Mouse (Mus musculus) B cell, adult 2 months (primary cell): ENCODE data around the gene Slc2a10.
A peak's percentile ranks its signal among the peaks of the same experiment; 100 is the strongest.

Experiments used
- DNase-seq, 2 experiments: peaks; one replicate each; pipeline ENCODE4 v3.0.0; 2022

Gene Slc2a10

DNA sequence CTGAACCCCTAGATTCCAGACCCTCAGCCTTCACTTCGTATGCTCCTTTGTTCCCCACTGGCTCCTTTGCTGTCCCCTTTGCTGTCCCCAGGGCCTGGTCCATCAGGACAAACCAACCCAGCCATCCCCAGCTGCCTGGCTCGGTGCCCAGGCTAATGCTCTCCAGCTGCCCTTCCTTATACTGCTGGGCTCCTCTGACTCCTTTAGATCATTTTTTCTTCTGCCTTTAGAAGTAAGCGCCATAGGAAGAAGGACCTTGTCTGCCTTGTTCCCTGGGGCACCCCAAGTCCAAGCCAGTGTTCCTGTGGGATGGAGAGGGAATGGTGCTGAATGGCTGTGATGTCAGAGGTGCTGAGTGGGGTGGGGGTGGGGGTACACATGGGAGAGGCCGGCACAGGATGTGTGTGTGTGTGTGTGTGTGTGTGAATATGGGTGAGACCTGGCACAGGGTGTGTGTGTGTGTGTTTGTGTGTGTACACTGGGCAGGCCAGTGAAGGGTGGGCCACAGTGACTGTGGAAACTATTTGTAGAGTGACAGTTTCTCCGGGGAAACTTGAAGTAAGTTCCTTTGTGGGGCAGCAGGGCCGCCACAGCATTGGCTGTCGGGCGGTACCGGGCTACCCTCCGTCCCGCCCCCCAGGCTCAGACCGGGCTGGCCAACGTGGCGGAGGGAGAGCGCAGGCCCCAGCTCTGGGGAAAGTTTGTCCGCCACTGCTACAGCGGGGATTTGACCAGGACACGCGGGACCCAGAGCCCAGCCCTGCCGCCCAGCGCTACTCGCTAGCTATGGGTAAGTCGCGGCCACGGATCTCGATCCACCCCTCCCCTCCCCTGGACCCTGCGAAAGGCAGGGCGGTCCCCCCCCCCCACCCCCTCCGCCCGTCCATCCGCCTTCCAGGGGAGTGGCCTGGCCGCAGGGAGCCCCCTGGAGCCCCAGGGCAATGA lies at the start of gene Slc2a10:
TSS of gene Slc2a10 (plus strand) at position 529 of the 945 bp plus-strand sequence.
- no peak for DNase-seq

- DNase-seq, result no peak
Observed at GRCm38 (mm10) chr2:165456710-165457109, 46.9 kb upstream of the Slc2a10 start.

DNA sequence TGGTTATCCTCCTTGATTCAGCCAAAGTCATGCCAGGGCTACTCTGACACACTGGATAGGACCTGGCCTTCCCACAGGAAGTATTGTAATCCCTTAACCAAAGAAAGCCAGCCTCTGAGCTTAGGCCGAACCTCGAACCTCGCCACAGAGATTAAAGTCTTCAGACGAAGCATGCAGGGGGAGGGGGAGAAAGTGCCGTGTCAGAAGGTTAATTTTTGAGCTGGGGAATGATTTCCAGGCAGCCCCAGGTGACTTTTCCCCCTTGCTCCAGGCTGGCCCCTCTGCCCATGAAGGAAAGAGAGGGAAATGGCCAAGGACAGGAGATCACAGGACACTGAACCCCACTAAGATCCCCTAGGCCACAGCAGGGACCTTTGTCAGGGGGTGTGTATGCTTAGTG lies 45.4 kb upstream of the Slc2a10 start:
- no peak for DNase-seq

DNA sequence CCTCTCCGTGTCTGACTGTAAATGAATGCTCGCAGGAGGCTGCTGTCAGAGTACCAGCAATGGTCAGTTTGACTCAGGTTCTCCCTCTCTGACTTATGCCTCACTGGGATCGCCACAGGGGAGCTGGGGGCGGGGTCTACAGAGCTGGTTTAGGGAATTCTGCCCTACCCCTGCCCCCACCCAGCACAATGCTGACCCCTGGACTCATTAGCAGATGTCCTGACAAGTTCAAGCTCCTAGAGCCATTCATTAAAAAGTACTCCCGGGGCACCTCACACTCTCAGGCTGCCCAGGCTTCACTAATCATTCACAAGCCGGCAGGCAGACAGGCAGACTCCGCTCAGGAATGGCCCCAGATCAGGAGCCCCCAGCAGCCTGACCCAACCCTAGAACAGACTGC lies 43.9 kb upstream of the Slc2a10 start:
- DNase-seq, result no peak

DNA sequence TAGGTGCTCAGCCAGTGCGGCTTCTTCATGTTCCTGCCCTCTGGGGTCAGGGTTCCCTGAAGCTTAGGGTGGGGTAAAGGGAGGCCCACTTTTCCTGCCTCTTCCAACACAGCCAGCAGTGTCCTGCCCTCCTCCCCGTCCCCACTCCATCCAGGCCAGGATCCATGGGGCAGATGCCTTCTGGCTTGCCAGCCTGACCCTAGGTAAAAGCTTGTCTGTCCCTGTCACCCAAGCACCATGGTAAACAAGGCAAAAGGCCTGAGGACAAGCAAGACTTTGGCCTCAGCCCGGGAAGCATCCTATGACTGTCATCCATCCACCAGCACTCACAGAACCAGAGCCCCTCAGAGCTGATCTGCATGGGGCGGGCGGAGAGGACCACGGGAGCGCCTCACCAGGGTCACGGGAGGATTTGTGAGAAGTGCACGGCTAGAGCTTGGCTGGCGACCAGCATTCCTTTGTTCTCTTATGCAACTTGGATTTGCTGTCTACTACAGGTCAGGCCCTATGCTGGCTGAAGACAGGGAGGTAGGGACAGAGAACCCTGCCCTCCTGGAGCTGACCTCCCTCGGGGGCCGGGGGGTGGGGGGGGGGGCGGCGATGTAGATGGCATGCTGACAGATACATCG lies 35.6 kb upstream of the Slc2a10 start:
- DNase-seq, result no peak

DNA sequence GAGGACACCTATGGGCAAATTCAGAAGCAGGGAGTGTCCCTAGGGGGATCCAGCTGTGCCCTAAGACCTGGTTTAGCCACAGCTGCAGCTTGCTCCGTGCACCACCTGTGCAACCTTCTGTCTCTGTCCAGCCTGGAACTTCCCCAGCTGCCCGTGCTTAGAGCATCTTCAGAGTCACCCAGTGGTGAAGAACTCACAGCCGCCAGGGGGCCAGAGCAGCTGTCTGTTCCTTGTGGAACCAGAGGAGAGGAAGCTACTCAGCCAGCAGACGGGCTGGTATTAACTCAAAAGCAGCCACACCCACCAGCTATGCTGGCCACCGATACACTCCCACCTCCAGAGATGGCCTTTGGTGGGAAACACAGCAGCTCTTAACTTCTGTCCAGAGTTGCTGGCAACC lies 33.4 kb upstream of the Slc2a10 start:
- DNase-seq, result peak in 1 of 2 experiments; percentile 25

DNA sequence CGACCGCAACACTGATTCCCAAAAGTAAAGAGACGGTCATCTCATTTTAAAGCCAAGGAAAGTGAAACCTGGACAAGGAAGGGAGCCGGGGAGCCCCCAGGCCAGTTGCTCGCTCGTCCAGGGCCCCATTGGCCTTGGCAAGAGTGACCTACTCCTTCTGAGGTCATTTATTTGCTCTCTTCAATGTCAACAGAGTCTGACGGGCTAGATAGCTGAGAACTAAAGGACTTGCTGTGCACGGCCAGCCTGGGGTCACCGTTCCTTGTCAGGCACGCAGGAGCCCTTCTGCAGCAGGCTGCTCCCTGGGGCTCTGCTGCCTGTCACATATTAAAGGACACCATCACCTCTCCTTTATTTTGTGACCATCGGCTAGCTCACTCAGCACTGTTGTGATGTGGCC lies 31.6 kb upstream of the Slc2a10 start:
- DNase-seq, result no peak

GRCm38 (mm10) chr2:165473003-165473402 lies 30.6 kb upstream of the Slc2a10 start, which contains the start of gene Slc13a3:
Gene Slc13a3, minus strand, starts transcription at chr2:165473230.
- DNase-seq, result no peak

DNA sequence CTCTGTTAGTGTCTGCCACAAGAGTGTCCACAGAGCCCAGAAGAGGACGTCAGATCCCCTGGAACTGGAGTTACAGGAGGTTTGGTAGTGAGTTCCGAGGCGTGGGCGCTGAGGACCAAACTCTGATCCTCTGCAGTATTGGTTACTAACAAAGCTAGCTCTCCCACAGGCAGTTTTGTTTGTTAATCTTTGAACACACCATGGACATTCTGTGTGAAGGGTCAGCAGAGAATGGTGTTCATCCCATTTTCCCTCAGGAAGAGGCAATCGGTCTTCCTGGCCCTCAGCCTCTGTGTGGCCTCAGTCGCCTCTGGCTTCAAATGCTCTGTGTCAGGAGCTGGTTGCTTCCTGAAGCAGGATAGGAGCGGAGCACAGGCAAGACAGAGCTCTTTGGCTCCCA lies 28.2 kb upstream of the Slc2a10 start:
- DNase-seq, result no peak

- no peak for DNase-seq
Observed at GRCm38 (mm10) chr2:165475850-165476249, 27.7 kb upstream of the Slc2a10 start.

DNA sequence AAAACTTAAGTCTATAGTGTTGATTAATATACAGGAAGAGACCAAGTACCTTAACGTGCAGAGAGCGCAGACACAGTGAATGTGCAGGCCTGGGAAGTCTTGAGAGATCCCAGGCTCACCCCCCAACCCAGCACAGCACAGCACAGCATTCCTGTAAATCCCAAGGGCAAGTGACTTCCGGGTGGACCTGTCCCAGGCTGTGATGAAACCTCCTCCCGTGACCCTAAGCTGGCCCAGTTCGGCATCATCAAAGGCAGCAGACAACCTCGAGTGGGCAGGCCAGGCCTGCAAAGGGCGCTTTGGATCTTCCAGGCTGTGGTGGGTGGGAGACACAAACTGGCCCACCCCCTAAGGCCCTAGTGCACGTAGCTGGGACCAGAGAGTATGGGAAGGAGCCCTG lies 21.6 kb upstream of the Slc2a10 start:
- no peak for DNase-seq

DNA sequence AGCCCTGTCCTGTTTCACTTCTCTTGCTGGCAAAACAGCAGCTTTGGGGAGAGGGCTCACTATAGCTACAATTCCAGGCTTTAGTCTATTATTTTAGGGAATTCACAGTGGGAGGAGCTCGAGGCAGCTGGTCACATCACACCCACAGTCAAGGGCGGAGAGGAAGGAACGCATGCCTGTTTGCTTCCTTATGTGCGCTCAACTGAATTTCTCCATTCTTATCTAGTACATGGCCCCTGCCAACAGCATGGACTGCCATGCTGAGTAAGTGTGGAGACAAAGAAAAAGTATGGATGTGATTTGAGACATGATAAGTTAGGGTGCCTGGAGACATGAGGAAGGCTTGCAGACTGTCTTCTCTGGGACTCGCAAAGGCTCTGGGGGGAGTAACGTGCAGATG lies 19.4 kb upstream of the Slc2a10 start:
- no peak for DNase-seq

DNA sequence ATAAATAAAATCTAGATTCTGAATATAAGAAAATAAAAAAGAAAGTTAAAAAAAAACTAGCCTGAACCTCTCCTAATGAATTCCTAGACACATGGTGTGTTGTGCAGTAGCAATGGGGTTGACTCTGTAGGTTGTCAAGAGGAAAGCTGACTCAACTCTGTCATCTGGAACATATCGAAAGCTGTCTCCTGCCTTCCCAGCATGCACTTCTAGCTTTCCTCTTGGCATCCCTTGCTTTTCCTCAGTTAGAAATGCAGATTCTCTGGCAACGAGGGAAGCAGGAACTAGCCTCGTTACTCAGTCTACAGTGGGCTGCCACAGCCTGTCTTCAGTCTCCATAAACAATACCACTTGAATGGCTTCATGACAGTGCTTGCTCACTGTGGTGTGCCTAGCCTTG lies 17.8 kb upstream of the Slc2a10 start:
- DNase-seq, result no peak

DNA sequence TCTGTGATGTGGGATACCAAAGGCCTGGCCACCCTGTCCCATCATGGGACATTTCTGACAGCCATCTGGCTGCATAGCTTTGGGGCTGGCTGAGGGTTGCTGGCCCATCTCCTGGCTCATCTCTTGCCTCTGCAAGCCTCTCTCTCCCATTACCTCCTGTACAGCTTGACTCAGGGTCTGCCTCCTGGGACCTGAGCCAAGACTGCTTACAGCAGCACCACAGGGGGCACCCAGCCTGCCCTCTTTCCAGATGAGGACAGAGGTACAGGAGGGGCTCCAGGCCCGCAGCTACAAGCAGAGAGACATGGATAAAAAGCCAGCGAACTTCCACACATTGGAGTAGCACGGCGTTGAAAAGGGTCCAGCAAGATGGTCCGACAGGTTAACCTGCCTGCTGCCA lies 17.2 kb upstream of the Slc2a10 start:
- no peak for DNase-seq

- DNase-seq, result peak; percentile 55 to 57
Observed at GRCm38 (mm10) chr2:165486881-165487535, 16.6 kb upstream of the Slc2a10 start.

DNA sequence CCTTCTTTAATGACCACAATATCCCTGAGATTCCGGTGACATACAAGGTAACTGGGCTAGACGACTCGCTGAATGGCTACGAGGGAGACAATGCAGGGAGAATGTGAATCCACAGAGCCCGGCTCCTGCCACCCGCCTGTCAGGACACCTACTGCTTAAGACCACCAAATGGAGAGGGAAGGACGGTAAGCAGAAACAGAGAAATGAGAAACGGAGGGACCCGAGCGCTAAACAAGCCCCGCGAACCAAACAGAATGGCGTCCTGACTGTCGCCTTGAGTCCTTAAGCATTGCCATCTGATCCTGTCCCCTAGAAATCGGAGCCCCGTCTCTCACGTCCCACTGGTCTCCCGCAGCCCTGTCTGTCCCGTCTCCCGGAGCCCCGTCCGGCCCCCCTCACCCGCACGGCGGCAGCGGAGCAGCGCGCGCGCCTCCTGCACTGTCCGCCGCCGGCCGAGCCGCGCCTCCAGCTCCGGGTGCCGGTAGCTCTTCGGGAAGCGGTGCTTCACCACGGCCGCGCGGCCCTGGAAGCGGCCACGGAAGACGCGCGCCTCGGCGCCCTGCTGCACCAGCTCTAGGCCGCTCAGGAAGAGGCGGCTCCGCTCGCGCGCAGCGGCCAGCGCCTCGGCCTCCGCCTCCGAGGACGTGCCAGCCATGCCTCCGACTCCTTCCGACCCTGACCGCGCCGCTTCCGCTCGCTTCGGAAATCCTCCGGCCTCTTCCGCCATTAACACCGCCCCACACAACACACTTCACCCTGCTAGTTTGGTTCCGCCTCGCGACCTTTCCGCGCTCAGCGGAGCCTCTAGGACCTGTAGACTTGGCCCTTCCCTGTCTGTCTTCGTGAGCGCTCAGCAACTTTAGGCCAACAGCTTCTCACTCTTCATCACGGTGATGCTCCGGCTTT lies 10.7 kb upstream of the Slc2a10 start, which contains the start of gene Trp53rka:
TSS of gene Trp53rka (minus strand) at position 677 of the 906 bp plus-strand sequence.
- DNase-seq, result peak; percentile 80 to 82

DNA sequence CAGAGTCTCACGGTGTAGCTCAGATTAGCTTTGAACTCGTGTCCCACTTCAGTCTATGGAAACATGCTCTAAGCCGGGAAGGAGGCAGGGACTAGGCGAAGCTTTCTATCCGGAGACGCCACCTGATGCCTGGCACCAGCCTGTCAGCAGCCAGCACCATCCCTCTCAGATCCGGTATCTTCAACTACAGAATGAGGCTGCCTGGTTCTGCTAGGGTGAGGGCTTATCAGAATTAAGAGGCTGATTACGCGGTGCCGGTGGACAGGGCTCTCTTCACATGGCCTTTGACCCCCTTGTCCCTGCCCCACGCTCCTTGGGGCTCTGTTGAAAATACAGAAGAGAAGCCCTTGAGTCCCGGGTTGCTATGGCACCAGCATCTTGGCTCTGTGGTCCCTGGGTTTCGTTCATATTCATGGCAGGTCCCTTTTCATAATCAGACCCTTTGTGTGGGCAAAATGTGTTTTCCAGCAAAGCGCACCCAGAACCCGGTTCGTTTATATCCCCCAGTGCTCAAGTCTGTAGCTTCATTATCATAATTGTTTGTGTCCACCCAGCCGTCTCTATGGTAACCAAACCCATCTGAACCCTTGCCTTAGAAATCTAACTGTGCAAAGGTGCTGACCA lies 9.9 kb upstream of the Slc2a10 start:
- DNase-seq, result peak; percentile 28 to 29

- no peak for DNase-seq
Observed at GRCm38 (mm10) chr2:165494495-165494894, 9.1 kb upstream of the Slc2a10 start.

DNA sequence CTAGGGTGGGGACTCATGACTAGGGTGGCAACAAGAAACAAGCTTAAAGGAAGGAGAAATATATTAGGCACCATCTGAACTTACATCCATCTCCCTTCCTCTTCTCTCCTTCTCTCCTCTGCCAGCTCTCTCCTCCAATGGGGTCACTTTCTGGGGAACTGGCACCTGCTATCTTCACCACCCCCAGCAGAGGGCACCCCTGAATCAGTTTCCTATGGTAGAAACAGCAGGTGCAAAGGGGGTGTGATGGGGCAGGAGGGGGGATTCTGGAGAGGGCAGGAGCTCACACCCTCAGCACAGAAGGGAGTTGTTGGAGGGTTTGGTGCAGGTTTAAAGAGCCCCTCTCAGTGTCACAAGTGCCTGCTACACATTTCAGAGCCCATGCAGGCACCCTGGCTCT lies 7.3 kb upstream of the Slc2a10 start:
- peak; percentile 79 to 84 for DNase-seq

GRCm38 (mm10) chr2:165497706-165498275 lies 5.8 kb upstream of the Slc2a10 start:
- no peak for DNase-seq

DNA sequence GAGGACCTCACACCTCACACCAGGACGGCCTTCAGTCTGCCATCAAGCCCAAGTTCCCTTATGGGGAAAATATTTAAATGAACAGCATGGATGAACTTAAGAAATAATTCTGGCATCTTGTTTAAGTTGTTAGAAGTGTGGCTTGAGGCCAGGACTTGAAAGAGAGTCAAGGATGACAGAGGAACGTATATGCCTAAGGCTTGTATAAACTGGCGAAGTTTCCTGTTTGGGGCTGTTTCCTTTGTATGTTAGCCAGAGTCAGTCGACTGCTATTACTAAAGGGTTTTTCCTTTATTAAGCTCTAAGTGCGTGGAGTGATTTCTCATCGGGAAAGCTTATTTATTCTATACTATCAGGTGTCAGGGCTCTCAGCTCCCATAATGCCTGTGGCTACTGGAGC lies 4.8 kb upstream of the Slc2a10 start:
- no peak for DNase-seq

GRCm38 (mm10) chr2:165509686-165510085 lies 6.1 kb downstream of the Slc2a10 start:
- DNase-seq, result no peak
